18 mouse cellular contexts compared by ENCODE assay signal in genomic region chr8:96409601-96410000, GRCm38 (mm10).
"Had no signal": no experiment of that assay in that cellular context is flagged by ENCODE, and none has a peak within 500 bp of the region (broad histone marks: within the 10 kb centered on the region; RNA-seq: fewer than 3 reads in every experiment).

No protein-coding gene starts in this region.

- DNase-seq: lung, adult 18-20 months; lung, embryonic 14.5 days; lung, postnatal 10 days; lung, postnatal 4 days; retina, postnatal 1 day; right cerebral cortex, adult 18-20 months; right cerebral cortex, postnatal 25 days; right cerebral cortex, postnatal 4 days; spleen, adult 18-20 months; thymus, adult 18-20 months; thymus, postnatal 14 days; thymus, postnatal 36 days had no signal

- H3K4me1 ChIP-seq: midbrain, embryonic 13.5 days; midbrain, embryonic 15.5 days; neural tube, embryonic 13.5 days; neural tube, embryonic 15.5 days had no signal

- H3K4me3 ChIP-seq: midbrain, embryonic 13.5 days; midbrain, embryonic 15.5 days; myocyte; neural tube, embryonic 13.5 days; neural tube, embryonic 15.5 days had no signal

- H3K9me3 ChIP-seq: midbrain, embryonic 13.5 days; midbrain, embryonic 15.5 days; neural tube, embryonic 13.5 days; neural tube, embryonic 15.5 days had no signal

- H3K27ac ChIP-seq: midbrain, embryonic 13.5 days; midbrain, embryonic 15.5 days; neural tube, embryonic 13.5 days; neural tube, embryonic 15.5 days had no signal

- ATAC-seq: midbrain, embryonic 13.5 days; midbrain, embryonic 15.5 days had no signal

- H3K27me3 ChIP-seq: midbrain, embryonic 13.5 days; midbrain, embryonic 15.5 days; neural tube, embryonic 13.5 days; neural tube, embryonic 15.5 days had no signal

- H3K9ac ChIP-seq: lung, embryonic 14.5 days; midbrain, embryonic 13.5 days; midbrain, embryonic 15.5 days; neural tube, embryonic 13.5 days; neural tube, embryonic 15.5 days had no signal

- H3K36me3 ChIP-seq: midbrain, embryonic 13.5 days; midbrain, embryonic 15.5 days; neural tube, embryonic 13.5 days; neural tube, embryonic 15.5 days had no signal

- H3K4me2 ChIP-seq: lung, embryonic 14.5 days; midbrain, embryonic 11.5 days; midbrain, embryonic 13.5 days; midbrain, embryonic 15.5 days; neural tube, embryonic 13.5 days; neural tube, embryonic 15.5 days had no signal
